In the genomic region with DNA sequence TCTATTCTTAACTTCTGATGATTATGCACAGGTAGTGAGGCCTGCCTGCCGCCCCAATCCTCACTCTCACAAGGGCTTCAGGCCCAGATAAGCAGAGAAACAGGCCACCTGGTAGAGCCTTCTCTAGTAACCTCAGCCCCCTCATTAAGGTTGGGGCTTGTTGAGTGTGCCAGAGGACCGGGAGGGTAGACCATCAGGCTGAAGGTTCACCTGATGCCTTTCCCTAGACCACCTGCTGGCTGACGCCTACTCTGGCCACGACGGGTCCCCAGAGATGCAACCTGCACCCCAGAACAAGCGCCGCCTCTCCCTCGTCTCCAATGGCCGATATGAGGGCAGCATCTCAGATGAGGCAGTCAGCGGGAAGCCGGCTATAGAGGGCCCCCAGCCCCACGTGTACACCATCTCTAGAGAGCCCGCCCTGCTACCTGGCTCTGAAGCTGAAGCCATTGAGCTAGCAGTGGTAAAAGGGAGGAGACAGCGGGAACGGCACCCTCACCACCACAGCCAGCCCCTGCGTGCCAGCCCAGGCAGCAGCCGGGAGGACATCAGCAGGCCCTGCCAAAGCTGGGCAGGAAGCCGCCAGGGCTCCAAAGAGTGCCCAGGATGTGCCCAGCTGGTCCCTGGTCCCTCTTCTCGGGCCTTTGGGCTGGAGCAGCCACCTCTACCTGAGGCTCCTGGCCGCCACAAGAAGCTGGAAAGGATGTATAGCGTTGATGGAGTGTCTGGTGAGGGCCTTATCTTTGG, we compare ENCODE assay signal across 10 mouse cellular contexts. TPM values are rescaled to one million over a fixed set of nuclear protein-coding genes. Genes with fewer than 3 reads are reported as not detected.
DNase-seq lines count a peak whose midpoint lies in the region; ATAC-seq and TF ChIP-seq lines count a peak whose summit lies in the region.
"Had no signal": no experiment of that assay in that cellular context is flagged by ENCODE, and none has a peak within 500 bp of the region (broad histone marks: within the 10 kb centered on the region; RNA-seq: fewer than 3 reads in every experiment).

No protein-coding gene starts in this region.

- ATAC-seq in intestine, embryonic 14.5 days (replicated peaks; ENCODE audit: low FRiP score, low TSS enrichment, low read depth): no peak
- ATAC-seq in neural tube, embryonic 12.5 days (ENCODE audit: low FRiP score, low read depth): no peak

- peaks cover 27% of the 10 kb centered on the region for H3K4me1 ChIP-seq in liver, adult 2 months (ENCODE audit: control insufficient read depth, insufficient read depth, low read length)
- peaks cover 26% of the 10 kb centered on the region for H3K4me1 ChIP-seq in forebrain, embryonic 10.5 days
- H3K4me1 ChIP-seq in intestine, embryonic 14.5 days (replicated peaks; ENCODE audit: control insufficient read depth, insufficient read depth, low read length): peaks cover 6% of the 10 kb centered on the region
- H3K4me1 ChIP-seq in neural tube, embryonic 12.5 days: peaks cover 14% of the 10 kb centered on the region

- no peak for TF ChIP-seq POLR2A in liver, adult 2 months (IDR thresholded peaks at IDR 0.05; ENCODE audit: extremely low read depth, insufficient read depth, low read length)

- peaks cover 4% of the 10 kb centered on the region; the same call in 1 of the 2 replicates for H3K36me3 ChIP-seq in liver, adult 2 months (ENCODE audit: control insufficient read depth, insufficient read depth, low read length)
- H3K36me3 ChIP-seq in forebrain, embryonic 10.5 days (replicated peaks): peaks cover 43% of the 10 kb centered on the region
- peaks cover 33% of the 10 kb centered on the region for H3K36me3 ChIP-seq in intestine, embryonic 14.5 days (ENCODE audit: control insufficient read depth, insufficient read depth, low read length)
- peaks cover 36% of the 10 kb centered on the region for H3K36me3 ChIP-seq in neural tube, embryonic 12.5 days

- DNase-seq in liver, adult 2 months (ENCODE audit: extremely low read depth, low read depth, low spot score): no peak
- DNase-seq in liver: no peak
- DNase-seq in forebrain, embryonic 10.5 days (ENCODE audit: extremely low spot score, low spot score): no peak
- no peak for DNase-seq in intestine, embryonic 14.5 days (ENCODE audit: low spot score)
- DNase-seq in frontal cortex, adult 2 months (ENCODE audit: extremely low spot score in 1 of 2, low spot score in 1 of 2): no peak
- DNase-seq in frontal cortex, postnatal 36 days (ENCODE audit: low spot score in 2 of 2): no peak
- no peak for DNase-seq in kidney, adult 18-20 months
- DNase-seq: gastrocnemius, postnatal 25 days had no signal

- no peak for TF ChIP-seq CTCF in liver, adult 2 months (IDR thresholded peaks at IDR 0.05; ENCODE audit: low read depth, low read length)

- H3K4me2 ChIP-seq in intestine, embryonic 14.5 days (ENCODE audit: low read length): peak overlapping the region; percentile 88
- peak overlapping the region; percentile 92 for H3K4me2 ChIP-seq in neural tube, embryonic 12.5 days (replicated peaks)

- peak overlapping the region; percentile 79; the same call in 1 of the 2 replicates for H3K4me3 ChIP-seq in liver, adult 2 months (ENCODE audit: insufficient read depth, low read depth, low read length)
- H3K4me3 ChIP-seq in forebrain, embryonic 10.5 days: peak overlapping the region; percentile 90
- H3K4me3 ChIP-seq in intestine, embryonic 14.5 days (ENCODE audit: low read depth, low read length): no peak overlapping the region; the same call in 1 of the 2 replicates
- H3K4me3 ChIP-seq in neural tube, embryonic 12.5 days: peak overlapping the region; percentile 88

- H3K27me3 ChIP-seq in liver, adult 2 months (ENCODE audit: control insufficient read depth, insufficient read depth, low read length): no peaks in the 10 kb centered on the region
- no peaks in the 10 kb centered on the region for H3K27me3 ChIP-seq in forebrain, embryonic 10.5 days (ENCODE audit: poor library complexity, severe bottlenecking)
- H3K27me3 ChIP-seq in intestine, embryonic 14.5 days (replicated peaks; ENCODE audit: control insufficient read depth, insufficient read depth, low read length): no peaks in the 10 kb centered on the region
- H3K27me3 ChIP-seq in neural tube, embryonic 12.5 days (replicated peaks): no peaks in the 10 kb centered on the region

- H3K9ac ChIP-seq in liver, adult 2 months (ENCODE audit: low read depth, low read length): no peak overlapping the region
- no peak overlapping the region for H3K9ac ChIP-seq in intestine, embryonic 14.5 days (ENCODE audit: low read length)
- H3K9ac ChIP-seq in neural tube, embryonic 12.5 days: peak overlapping the region; percentile 80

- WGBS in liver, adult 2 months: 82% methylated on average over 21 of the region's 21 CpGs
- 93% methylated on average over 21 of the region's 21 CpGs for WGBS in forebrain, embryonic 10.5 days
- WGBS in intestine, embryonic 14.5 days: 90% methylated on average over 21 of the region's 21 CpGs
- WGBS in neural tube, embryonic 12.5 days: 92% methylated on average over 21 of the region's 21 CpGs

- peaks cover 12% of the 10 kb centered on the region for H3K79me2 ChIP-seq in liver, adult 2 months (ENCODE audit: control insufficient read depth, insufficient read depth, low read length)

- no peaks in the 10 kb centered on the region for H3K9me3 ChIP-seq in forebrain, embryonic 10.5 days
- no peaks in the 10 kb centered on the region for H3K9me3 ChIP-seq in intestine, embryonic 14.5 days (ENCODE audit: control insufficient read depth, low read length)
- H3K9me3 ChIP-seq in neural tube, embryonic 12.5 days: no peaks in the 10 kb centered on the region

- no peak overlapping the region for H3K27ac ChIP-seq in liver, adult 2 months (replicated peaks; ENCODE audit: insufficient read depth, low read depth, low read length)
- H3K27ac ChIP-seq in forebrain, embryonic 10.5 days: peak overlapping the region; percentile 91; the same call in 1 of the 2 replicates
- no peak overlapping the region for H3K27ac ChIP-seq in intestine, embryonic 14.5 days (ENCODE audit: low read depth)
- no peak overlapping the region for H3K27ac ChIP-seq in neural tube, embryonic 12.5 days

RNA-seq across cellular contexts. Expression of gene Nsmf, which starts 1.4 kb away (rescaled TPM):
- total RNA-seq in liver, adult 2 months (2014; rRNA removed): 71.2 and 76.2 TPM in 2 replicates
- 182 and 219 TPM in 2 replicates for polyA plus RNA-seq in liver, adult 2 months (2012; rRNA removed)
- 62.7 and 64.7 TPM in 2 replicates for polyA plus RNA-seq in forebrain, embryonic 10.5 days (2016; fragmentation: Nextera tagmentation; extraction: Ambion mirVana)
- polyA plus RNA-seq in intestine, embryonic 14.5 days (2014; fragmentation: Nextera tagmentation; extraction: Ambion mirVana): 44.3 and 50.0 TPM in 2 replicates
- polyA plus RNA-seq in neural tube, embryonic 12.5 days (2016; fragmentation: Nextera tagmentation; extraction: Ambion mirVana): 114 and 120 TPM in 2 replicates
- polyA plus RNA-seq in frontal cortex, adult 2 months (2012; rRNA removed): 638 and 695 TPM in 2 replicates

RNA-seq across cellular contexts. Expression of gene Entpd8, which starts 24.5 kb away (rescaled TPM):
- 84.8 and 91.8 TPM in 2 replicates for total RNA-seq in liver, adult 2 months (2014; rRNA removed)
- polyA plus RNA-seq in liver, adult 2 months (2012; rRNA removed): 159 and 196 TPM in 2 replicates
- not detected in 2 replicates for polyA plus RNA-seq in forebrain, embryonic 10.5 days (2016; fragmentation: Nextera tagmentation; extraction: Ambion mirVana)
- polyA plus RNA-seq in intestine, embryonic 14.5 days (2014; fragmentation: Nextera tagmentation; extraction: Ambion mirVana): 6.0 and 7.3 TPM in 2 replicates
- not detected in 2 replicates for polyA plus RNA-seq in neural tube, embryonic 12.5 days (2016; fragmentation: Nextera tagmentation; extraction: Ambion mirVana)
- polyA plus RNA-seq in frontal cortex, adult 2 months (2012; rRNA removed): 0.08 TPM in 1 of 2 replicates, not detected in the other
- total RNA-seq: gastrocnemius, postnatal 25 days; monocyte, adult 5-6 weeks had no signal

RNA-seq across cellular contexts. Expression of gene Noxa1, which starts 39.4 kb away (rescaled TPM):
- not detected in 2 replicates for total RNA-seq in liver, adult 2 months (2014; rRNA removed)
- 0.15 TPM in 1 of 2 replicates, not detected in the other for polyA plus RNA-seq in liver, adult 2 months (2012; rRNA removed)
- 0.26 and 0.29 TPM in 2 replicates for polyA plus RNA-seq in forebrain, embryonic 10.5 days (2016; fragmentation: Nextera tagmentation; extraction: Ambion mirVana)
- polyA plus RNA-seq in intestine, embryonic 14.5 days (2014; fragmentation: Nextera tagmentation; extraction: Ambion mirVana): 2.3 and 5.7 TPM in 2 replicates
- polyA plus RNA-seq in neural tube, embryonic 12.5 days (2016; fragmentation: Nextera tagmentation; extraction: Ambion mirVana): not detected in 2 replicates
- polyA plus RNA-seq in frontal cortex, adult 2 months (2012; rRNA removed): not detected in 2 replicates
- total RNA-seq: gastrocnemius, postnatal 25 days; monocyte, adult 5-6 weeks had no signal

Comparison
In these comparisons a context has a peak if more than half of its experiments do, and no peak if none do; other contexts are left out.
1. RNA of gene Entpd8, which starts 24.5 kb away (polyA plus RNA-seq): 159 to 196 TPM in liver, adult 2 months; 6.0 to 7.3 TPM in intestine, embryonic 14.5 days, 0.08 TPM in frontal cortex, adult 2 months, not detected in forebrain, embryonic 10.5 days and not detected in neural tube, embryonic 12.5 days; every median in the first group is over 10 times any median in the second.